Mouse (Mus musculus) monocyte, adult 2 months (primary cell): ENCODE data around the gene Usp4.
"Not testable (repeated sequence)": the region's sequence is repeated elsewhere in the genome, so short reads cannot be mapped to it uniquely, and the experiment has no call there.

Source experiments
- DNase-seq, 2 experiments: peaks; one replicate each; pipeline ENCODE4 v3.0.0; 2022; ENCODE audit warnings: low spot score in 2 of 2, low read depth in 1 of 2

The Usp4 gene

GRCm38 (mm10) chr9:108347540-108348289 is at the start of gene Usp4:
Gene Usp4 (plus strand): TSS chr9:108347853.
- DNase-seq, result peak; percentile 44 to 76

- DNase-seq, result no peak
These were observed 45.8 kb upstream of the Usp4 start for GRCm38 (mm10) chr9:108301853-108302252.

GRCm38 (mm10) chr9:108304716-108305115 is 42.9 kb upstream of the Usp4 start:
- no peak for DNase-seq

GRCm38 (mm10) chr9:108305170-108305569 is 42.5 kb upstream of the Usp4 start:
- DNase-seq, result no peak

DNA sequence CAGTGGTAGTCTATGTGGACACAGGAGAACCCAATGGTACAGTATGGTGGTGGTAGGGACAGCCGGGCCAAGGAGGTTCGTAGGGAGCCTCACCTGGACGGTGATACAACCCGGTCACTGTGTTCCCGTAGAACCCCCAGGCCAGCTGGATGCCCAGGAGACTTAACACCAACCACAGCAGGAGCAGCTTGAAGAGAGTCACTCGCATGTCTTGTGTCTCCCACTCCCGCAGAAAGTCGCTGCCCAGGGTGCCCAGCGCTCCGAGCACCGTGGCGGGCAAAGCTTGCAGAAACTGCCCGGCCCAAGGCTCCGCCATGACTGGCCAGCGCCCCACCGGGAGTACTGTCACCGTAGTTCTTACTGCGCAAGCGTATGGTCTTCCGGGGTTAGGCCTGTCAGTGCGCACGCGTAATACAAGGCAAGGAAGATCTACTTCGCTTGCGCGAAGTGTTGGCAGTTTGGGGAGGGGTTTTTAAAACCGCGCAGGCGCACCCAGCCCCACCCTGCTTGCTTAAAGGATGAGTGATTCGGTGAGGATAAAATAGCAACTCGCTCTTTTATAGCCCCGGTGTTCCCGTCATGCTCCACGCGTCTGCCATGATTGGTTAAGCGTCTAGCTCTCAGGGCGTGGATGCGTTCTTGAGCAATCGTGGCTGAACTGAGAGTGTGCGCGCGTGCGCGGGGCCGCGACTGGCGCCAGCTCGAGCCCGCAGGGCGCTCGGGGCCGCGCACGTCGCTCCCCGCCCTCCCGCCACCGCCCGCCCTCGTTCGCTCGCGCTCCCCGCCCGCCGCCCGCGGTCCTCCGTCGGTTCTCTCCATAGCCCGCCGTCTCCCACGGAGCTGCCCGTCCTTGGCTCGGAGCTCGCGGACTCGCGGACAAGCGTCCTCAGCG is 41.8 kb upstream of the Usp4 start, which contains the start of the genes Rhoa and Tcta:
Gene Rhoa, plus strand, starts transcription at position 501 of the 892 bp plus-strand sequence.
Gene Tcta, minus strand, starts transcription at position 532 of the 892 bp plus-strand sequence.
- peak; percentile 97 to 99 for DNase-seq

DNA sequence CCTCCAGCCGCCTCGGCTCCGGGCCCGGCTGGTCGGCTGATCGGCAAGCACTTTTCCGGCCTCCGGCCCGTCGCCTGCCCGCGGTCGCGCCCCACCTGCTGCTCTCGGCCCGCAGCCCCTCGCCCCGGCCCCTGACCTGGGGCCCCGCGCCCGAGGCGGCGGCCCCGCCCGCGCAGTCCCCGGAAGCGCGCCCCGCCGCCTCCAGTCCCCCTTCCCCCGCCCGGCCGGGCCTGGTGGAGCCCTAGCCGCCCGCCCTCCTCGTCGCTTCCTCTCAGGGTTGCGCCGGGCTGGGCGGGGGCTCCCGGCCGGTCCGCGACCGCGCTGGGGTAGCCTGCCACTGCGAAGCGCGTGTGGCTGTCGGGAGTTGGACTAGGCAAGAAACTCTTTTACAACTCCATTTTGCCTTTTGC is 41.1 kb upstream of the Usp4 start:
- DNase-seq, result peak; percentile 35 to 73

DNA sequence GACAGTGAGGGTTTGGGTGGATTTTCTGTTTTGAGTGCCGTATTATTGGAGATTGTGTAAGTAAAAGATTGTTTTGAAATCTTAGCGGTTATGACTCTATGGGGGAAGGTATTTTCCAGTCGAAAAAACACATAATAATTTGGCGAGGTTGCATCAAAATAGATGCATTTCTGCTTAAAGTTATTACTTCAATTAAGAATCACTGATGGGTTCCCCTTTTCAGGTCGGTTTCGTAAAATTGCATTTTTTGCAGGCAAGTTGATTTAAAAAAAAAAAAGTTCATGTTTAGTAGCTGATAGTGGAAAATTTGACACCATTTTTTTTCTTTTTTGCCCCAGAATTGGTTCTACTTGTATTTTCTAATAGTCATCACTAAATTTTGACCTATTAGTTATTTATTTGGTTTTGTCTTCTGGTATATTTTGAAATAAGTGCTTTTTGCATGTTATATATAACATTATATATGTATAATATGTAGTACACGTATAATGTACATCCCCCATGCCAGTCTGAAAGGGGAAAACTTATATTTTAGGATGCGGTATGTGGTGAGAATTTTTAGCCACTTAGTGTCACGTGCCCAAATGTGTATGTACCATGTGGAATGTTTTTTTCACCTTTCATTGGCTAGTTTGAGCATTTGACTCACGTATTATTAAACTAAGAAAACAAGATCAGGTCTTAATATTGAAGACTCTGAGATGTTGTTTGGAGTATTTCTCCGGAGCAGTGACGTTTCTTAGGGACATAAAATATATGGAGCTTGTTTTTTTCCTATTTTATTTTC is 40.4 kb upstream of the Usp4 start:
- DNase-seq, result no peak

GRCm38 (mm10) chr9:108308141-108308540 is 39.5 kb upstream of the Usp4 start:
- no peak for DNase-seq

DNA sequence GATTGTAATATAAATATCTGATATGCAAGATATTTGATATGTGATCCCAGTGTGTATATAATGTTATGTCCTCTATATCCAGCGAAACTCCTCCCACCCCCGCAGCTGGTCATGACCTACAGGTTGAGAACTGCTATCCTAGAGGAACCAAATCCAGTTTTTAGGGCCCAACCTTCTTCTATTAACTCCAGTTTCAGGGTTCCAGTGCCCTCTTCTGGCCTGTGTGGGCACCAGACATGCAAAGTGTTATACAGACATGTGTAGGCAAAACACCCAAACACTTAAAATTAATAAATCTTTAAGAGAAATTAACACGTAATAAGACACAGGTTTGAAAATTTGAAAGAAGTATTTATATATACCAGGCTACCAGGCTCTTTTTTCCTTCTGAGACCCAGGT is 30.1 kb upstream of the Usp4 start:
- DNase-seq, result no peak

DNA sequence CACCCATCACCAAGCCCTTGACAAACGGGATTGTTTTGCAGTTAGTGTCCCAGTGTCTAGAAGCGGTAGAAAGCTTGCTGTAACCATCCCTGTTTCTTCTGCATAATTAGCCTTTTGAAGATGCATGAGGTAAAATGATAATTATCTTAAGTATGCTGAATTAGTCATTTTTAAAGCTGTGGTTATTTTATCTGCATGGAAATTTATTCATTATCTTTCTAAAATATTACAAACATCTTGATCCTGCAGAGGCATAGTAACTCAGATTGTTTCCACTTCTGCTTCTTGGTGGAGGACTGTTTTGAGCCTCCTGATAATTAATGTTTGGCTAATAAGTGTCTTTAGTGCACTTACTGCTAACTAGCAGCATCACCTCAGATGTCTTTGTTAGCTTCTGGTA is 29.2 kb upstream of the Usp4 start:
- DNase-seq, result no peak

- DNase-seq, result not testable (repeated sequence)
These were observed 25.6 kb upstream of the Usp4 start for GRCm38 (mm10) chr9:108322054-108322453.

DNA sequence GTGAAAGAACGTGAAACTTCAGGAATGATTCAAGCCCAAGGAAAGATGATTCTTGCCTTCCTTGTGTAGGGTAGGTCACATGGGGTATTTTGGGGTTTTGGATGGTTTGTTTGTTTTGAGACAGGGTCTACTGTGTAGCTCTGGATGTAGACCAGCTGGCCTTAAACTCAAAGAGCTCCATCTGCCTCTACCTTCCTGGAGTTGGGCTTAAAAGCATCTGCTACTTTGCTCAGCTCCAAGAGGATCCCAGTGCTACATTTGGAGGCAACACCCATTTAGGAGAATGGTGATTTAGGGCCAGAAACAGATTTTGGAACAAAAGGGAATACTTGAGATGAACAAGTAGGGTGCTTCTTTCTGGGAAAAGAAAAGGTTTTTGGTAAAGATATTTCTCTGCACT is 22.9 kb upstream of the Usp4 start:
- DNase-seq, result no peak

DNA sequence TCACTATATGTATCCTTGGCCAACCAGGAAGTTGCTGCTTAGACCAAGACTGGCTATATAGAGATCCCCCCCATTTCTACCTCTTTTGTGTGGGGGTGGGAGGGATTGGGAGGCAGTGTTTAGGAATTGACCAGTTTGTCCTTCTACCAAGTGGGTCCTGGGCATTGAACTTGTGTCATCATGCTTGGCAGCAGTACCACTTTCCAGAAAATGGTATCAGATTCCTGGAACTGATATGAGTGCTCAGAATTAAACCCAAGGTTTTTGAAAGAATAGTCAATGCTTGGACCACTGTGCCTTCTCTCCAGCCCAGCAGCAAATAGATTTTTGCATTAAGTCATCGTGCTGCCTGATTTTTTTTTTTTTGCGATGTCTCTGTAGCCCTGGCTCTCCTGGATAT is 21.8 kb upstream of the Usp4 start:
- DNase-seq, result no peak

DNA sequence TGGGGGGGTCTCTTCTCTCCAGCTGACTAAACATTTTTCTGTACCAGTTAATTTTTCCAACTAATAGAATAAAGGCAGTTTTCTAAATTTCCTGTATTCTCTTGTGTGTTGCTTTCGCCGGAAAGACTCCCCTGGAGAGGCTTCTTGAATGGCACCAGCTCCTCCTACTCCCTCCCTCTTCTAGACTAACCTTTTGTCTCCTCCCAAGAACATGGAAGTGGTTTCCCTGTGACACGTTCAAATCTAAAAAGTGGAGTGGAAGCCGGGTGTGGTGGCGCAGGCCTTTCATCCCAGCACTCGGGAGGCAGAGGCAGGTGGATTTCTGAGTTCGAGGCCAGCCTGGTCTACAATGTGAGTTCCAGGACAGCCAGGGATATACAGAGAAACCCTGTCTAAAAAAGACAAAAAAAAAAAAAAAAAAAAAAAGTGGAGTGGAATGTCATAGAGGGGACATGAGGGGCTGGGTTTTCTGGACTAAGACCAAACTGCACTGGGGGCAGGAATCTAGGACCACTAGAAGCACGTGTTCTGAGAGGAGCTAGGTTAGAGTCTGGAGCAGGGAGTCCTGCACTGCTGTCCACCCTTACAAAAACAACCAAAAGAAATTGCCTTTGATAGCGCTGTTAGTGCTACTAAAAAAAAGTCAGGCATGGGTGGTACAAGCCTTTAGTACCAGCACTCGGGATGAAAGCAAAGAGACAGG is 9.7 kb upstream of the Usp4 start:
- no peak for DNase-seq

GRCm38 (mm10) chr9:108338551-108338885 is 9.1 kb upstream of the Usp4 start:
- DNase-seq, result no peak

DNA sequence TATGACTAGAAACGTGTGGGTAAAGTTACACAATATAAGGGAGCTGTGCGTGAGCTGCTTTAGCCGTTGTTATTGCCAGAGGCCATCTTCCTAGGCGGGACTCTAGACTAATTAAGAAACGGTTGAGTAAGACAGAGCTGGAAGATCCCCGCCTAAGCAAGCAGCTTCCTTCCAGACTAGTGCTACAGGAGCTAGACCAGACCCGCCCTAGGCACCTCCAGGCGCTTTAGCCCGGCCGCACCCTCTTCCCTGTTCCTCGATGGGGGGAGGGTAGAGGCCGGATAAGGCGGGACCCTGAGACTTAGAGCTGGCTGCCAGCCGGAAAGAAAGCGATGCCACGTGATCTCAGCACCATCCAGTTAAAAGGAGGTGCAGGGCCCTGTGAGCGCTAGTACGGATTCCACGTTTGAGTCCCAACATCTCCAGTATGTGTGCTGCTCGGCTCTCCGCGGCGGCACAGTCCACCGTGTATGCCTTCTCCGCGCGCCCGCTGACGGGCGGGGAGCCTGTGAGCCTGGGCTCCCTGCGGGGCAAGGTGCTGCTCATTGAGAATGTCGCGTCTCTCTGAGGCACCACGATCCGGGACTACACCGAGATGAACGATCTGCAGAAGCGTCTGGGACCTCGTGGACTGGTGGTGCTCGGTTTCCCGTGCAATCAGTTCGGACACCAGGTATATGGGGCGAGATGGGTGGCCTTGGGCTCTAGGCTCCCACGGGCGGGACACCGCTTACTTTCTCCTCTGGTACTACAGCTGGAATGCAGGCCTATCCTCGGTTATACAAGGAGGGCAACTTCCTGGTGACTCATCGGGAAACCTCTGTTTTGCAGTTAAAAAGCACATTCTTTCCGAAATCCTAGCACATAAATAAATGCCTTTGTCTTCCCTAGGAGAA is 8.5 kb upstream of the Usp4 start, which contains the start of gene Gpx1:
Gene Gpx1, plus strand, starts transcription at position 18 of the 896 bp plus-strand sequence.
- peak; percentile 93 to 99 for DNase-seq

GRCm38 (mm10) chr9:108339886-108340257 is 7.8 kb upstream of the Usp4 start:
- no peak for DNase-seq

- peak; percentile 68 to 72 for DNase-seq
These were observed 7.2 kb upstream of the Usp4 start for GRCm38 (mm10) chr9:108340258-108341138.

DNA sequence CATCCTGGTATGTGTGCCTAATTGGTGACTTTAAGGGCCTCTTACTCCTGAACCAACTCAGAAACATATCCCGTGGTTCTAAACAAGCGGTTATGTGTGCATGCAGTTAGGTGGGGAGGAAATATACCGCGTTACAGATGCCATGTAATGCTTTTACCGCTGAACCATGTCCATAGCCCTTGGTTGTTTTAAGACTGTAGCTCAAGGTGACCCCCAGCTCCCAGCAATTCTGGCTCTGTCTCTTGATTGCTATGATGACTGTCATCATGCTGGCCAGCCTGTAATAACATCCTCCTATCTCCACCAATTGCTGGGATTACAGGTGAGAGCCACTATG is 6.5 kb upstream of the Usp4 start:
- DNase-seq, result no peak
